Comparison of ENCODE assay signal across 12 mouse cellular contexts in the genomic region with DNA sequence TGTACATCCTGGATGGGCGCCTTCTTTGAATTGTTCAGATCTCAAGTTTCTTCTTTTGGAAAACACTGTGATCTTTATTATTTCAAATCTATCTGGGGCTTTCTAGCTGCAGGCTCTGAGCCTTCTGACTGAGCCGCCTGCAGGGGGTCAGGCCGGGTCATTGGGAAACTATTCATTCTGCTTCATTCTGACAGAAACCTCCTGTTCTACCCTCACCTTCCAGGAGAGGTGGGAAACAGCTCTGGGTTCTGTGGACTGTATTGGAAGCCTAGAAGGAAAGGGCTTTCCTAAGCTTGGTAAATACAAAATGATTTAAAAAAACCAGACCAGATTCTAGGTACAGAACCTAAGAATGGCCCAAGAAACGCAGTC.
DNase-seq lines count a peak whose midpoint lies in the region; ATAC-seq and TF ChIP-seq lines count a peak whose summit lies in the region.
"Had no signal": no experiment of that assay in that cellular context is flagged by ENCODE, and none has a peak within 500 bp of the region (broad histone marks: within the 10 kb centered on the region; RNA-seq: fewer than 3 reads in every experiment).

No protein-coding gene starts in this region.

- ATAC-seq in heart, embryonic 15.5 days (replicated peaks; ENCODE audit: insufficient number of reproducible peaks, insufficient read depth, low FRiP score, low read depth): no peak
- no peak for ATAC-seq in heart, embryonic 12.5 days (ENCODE audit: insufficient number of reproducible peaks, low FRiP score)
- ATAC-seq in lung, embryonic 14.5 days (ENCODE audit: insufficient read depth): no peak
- ATAC-seq in stomach, embryonic 14.5 days (ENCODE audit: insufficient number of reproducible peaks, insufficient read depth, low FRiP score, low read depth): no peak

- no peaks in the 10 kb centered on the region for H3K27me3 ChIP-seq in heart, embryonic 15.5 days
- no peaks in the 10 kb centered on the region for H3K27me3 ChIP-seq in heart, embryonic 12.5 days (replicated peaks)
- H3K27me3 ChIP-seq in lung, embryonic 14.5 days (ENCODE audit: insufficient read depth, low read length): no peaks in the 10 kb centered on the region
- no peaks in the 10 kb centered on the region for H3K27me3 ChIP-seq in stomach, embryonic 14.5 days (ENCODE audit: control insufficient read depth, insufficient read depth, low read length)
- H3K27me3 ChIP-seq: liver, embryonic 13.5 days had no signal

- DNase-seq in lung, embryonic 14.5 days: no peak
- DNase-seq in lung, postnatal 25 days (ENCODE audit: low spot score): no peak
- no peak for DNase-seq in urinary bladder, postnatal 25 days (ENCODE audit: low spot score)
- no peak for DNase-seq in right cerebral cortex, postnatal 25 days
- DNase-seq: cerebellum, postnatal 36 days; heart, postnatal 10 days; liver, embryonic 13.5 days had no signal

- no peak overlapping the region for H3K4me3 ChIP-seq in heart, embryonic 15.5 days
- H3K4me3 ChIP-seq in heart, embryonic 12.5 days: no peak overlapping the region
- H3K4me3 ChIP-seq in lung, embryonic 14.5 days (ENCODE audit: low read depth, low read length): no peak overlapping the region
- no peak overlapping the region for H3K4me3 ChIP-seq in embryonic fibroblast, embryonic 13.5 days (ENCODE audit: insufficient read depth, low read length)
- H3K4me3 ChIP-seq in stomach, embryonic 14.5 days (ENCODE audit: low read depth, low read length): no peak overlapping the region
- H3K4me3 ChIP-seq: liver, embryonic 13.5 days had no signal

- WGBS in heart, embryonic 15.5 days: 70% methylated on average over 4 of the region's 4 CpGs
- WGBS in heart, embryonic 12.5 days: 62% methylated on average over 4 of the region's 4 CpGs
- WGBS in lung, embryonic 14.5 days: 33% methylated on average over 4 of the region's 4 CpGs
- 25% methylated on average over 4 of the region's 4 CpGs for WGBS in stomach, embryonic 14.5 days

- no peak overlapping the region for H3K4me2 ChIP-seq in heart, embryonic 15.5 days
- no peak overlapping the region for H3K4me2 ChIP-seq in heart, embryonic 12.5 days
- peak overlapping the region; percentile 5; the same call in 1 of the 2 replicates for H3K4me2 ChIP-seq in lung, embryonic 14.5 days
- H3K4me2 ChIP-seq in stomach, embryonic 14.5 days (replicated peaks; ENCODE audit: low read depth, low read length): no peak overlapping the region
- H3K4me2 ChIP-seq: liver, embryonic 13.5 days; midbrain, embryonic 11.5 days had no signal

- peak overlapping the region; percentile 56 for H3K27ac ChIP-seq in heart, embryonic 15.5 days
- no peak overlapping the region for H3K27ac ChIP-seq in heart, embryonic 12.5 days (ENCODE audit: poor library complexity, severe bottlenecking)
- H3K27ac ChIP-seq in lung, embryonic 14.5 days (ENCODE audit: low read depth): peak overlapping the region; percentile 78
- peak overlapping the region; percentile 74 for H3K27ac ChIP-seq in embryonic fibroblast, embryonic 13.5 days (ENCODE audit: insufficient read depth, low read length)
- peak overlapping the region; percentile 52; the same call in 1 of the 2 replicates for H3K27ac ChIP-seq in stomach, embryonic 14.5 days (ENCODE audit: low read length)
- H3K27ac ChIP-seq: liver, embryonic 13.5 days had no signal

- TF ChIP-seq CTCF in lung, embryonic 14.5 days (IDR thresholded peaks at IDR 0.05; ENCODE audit: low read depth): no peak
- no peak for TF ChIP-seq CTCF in embryonic fibroblast, embryonic 13.5 days (IDR thresholded peaks at IDR 0.05; ENCODE audit: borderline replicate concordance, insufficient read depth, low read length)

- H3K9ac ChIP-seq in heart, embryonic 15.5 days: no peak overlapping the region
- H3K9ac ChIP-seq in heart, embryonic 12.5 days: no peak overlapping the region
- H3K9ac ChIP-seq in lung, embryonic 14.5 days: no peak overlapping the region
- no peak overlapping the region for H3K9ac ChIP-seq in stomach, embryonic 14.5 days (replicated peaks; ENCODE audit: low read depth, low read length)
- H3K9ac ChIP-seq: liver, embryonic 13.5 days had no signal

- no peaks in the 10 kb centered on the region for H3K9me3 ChIP-seq in heart, embryonic 15.5 days (replicated peaks)
- H3K9me3 ChIP-seq in heart, embryonic 12.5 days (replicated peaks): no peaks in the 10 kb centered on the region; the same call in 1 of the 2 replicates
- peaks cover 4% of the 10 kb centered on the region; the same call in 1 of the 2 replicates for H3K9me3 ChIP-seq in lung, embryonic 14.5 days (ENCODE audit: low read depth, low read length)
- H3K9me3 ChIP-seq in stomach, embryonic 14.5 days (ENCODE audit: control insufficient read depth, low read depth, low read length): peaks cover 4% of the 10 kb centered on the region; the same call in 1 of the 2 replicates

- no peak for TF ChIP-seq POLR2A in embryonic fibroblast, embryonic 13.5 days (IDR thresholded peaks at IDR 0.05; ENCODE audit: low read depth, low read length)

- H3K4me1 ChIP-seq in heart, embryonic 15.5 days (replicated peaks): peaks cover 29% of the 10 kb centered on the region
- peaks cover 36% of the 10 kb centered on the region for H3K4me1 ChIP-seq in heart, embryonic 12.5 days (replicated peaks)
- H3K4me1 ChIP-seq in lung, embryonic 14.5 days (ENCODE audit: insufficient read depth): peaks cover 21% of the 10 kb centered on the region; the same call in 1 of the 2 replicates
- H3K4me1 ChIP-seq in embryonic fibroblast, embryonic 13.5 days (ENCODE audit: control insufficient read depth, insufficient read depth, low read length): peaks cover 5% of the 10 kb centered on the region
- peaks cover 20% of the 10 kb centered on the region for H3K4me1 ChIP-seq in stomach, embryonic 14.5 days (ENCODE audit: control insufficient read depth, insufficient read depth, low read length)

- peaks cover 7% of the 10 kb centered on the region for H3K36me3 ChIP-seq in heart, embryonic 15.5 days
- H3K36me3 ChIP-seq in heart, embryonic 12.5 days: peaks cover 7% of the 10 kb centered on the region
- H3K36me3 ChIP-seq in lung, embryonic 14.5 days (ENCODE audit: insufficient read depth): peaks cover 34% of the 10 kb centered on the region
- H3K36me3 ChIP-seq in stomach, embryonic 14.5 days (ENCODE audit: control insufficient read depth, insufficient read depth, low read length): peaks cover 24% of the 10 kb centered on the region
